Mouse (Mus musculus) cortical plate, adult 2 months (tissue): Measurements from ENCODE around the gene Ldhal6b. TPM values are rescaled to one million over a fixed set of nuclear protein-coding genes. Genes with fewer than 3 reads are reported as not detected.

Experiments used
- H3K27ac ChIP-seq: fragments of 200-500 bp; 2 replicates; pipeline ENCODE4 v1.5.1; 2012; ENCODE audit warnings: low read length, control low read depth, inconsistent platforms; ENCODE audit not compliant: insufficient read depth
- H3K4me1 ChIP-seq: fragments of 200-500 bp; 2 replicates; pipeline ENCODE4 v1.6.1; 2011; ENCODE audit warnings: low read length; ENCODE audit not compliant: control insufficient read depth, insufficient read depth
- H3K4me3 ChIP-seq: fragments of 200-500 bp; 2 replicates; pipeline ENCODE4 v1.5.1; 2011; ENCODE audit warnings: mild to moderate bottlenecking, low read length, control low read depth; ENCODE audit not compliant: insufficient read depth
- CTCF ChIP-seq: fragments of 200-500 bp; IDR thresholded peaks from 2 replicates; pipeline ENCODE4 v1.5.1; 2011; ENCODE audit warnings: mild to moderate bottlenecking, control low read depth, low read length; ENCODE audit not compliant: insufficient read depth; ENCODE audit errors: extremely low read depth
- POLR2A ChIP-seq: fragments of 200-500 bp; IDR thresholded peaks from 2 replicates; pipeline ENCODE4 v1.6.1; 2011; ENCODE audit warnings: mild to moderate bottlenecking, low read length, control low read depth; ENCODE audit not compliant: insufficient read depth; ENCODE audit errors: extremely low read depth
- polyA plus RNA-seq: library from polyadenylated mRNA; depleted of rRNA; stranded (reverse); fragments of >200 nt; gene quantifications from 2 replicates; pipeline ENCODE4 v1.2.3, GENCODE M21; 2012; rRNA removed

Gene Ldhal6b
- polyA plus RNA-seq, 1 experiment, result 0.94 TPM

DNA sequence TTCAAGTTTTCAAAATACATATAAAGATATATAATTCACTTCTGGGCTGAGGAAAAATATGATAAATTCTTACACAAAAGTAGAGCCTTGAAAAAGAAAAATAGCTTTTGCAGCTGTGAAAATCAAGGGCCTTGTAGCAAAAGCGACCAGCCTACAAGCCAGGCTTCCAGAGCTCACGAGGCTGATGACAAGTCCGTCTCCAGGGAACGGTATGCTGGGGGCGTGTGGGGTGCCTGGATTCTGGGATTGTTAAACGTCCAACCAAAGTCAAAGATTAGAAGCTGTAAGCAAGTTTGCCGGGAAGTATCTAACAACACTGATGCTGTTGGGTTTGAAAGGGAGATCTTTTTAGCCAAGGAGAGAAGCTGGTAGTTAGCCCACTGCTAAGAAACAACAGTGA is 47.0 kb downstream of the Ldhal6b start:
- Histone ChIP-seq H3K4me3 (no peak overlapping the region), H3K4me1 (no peaks in the 10 kb centered on the region), H3K27ac (no peak overlapping the region)
- TF ChIP-seq CTCF (no peak), POLR2A (no peak)

DNA sequence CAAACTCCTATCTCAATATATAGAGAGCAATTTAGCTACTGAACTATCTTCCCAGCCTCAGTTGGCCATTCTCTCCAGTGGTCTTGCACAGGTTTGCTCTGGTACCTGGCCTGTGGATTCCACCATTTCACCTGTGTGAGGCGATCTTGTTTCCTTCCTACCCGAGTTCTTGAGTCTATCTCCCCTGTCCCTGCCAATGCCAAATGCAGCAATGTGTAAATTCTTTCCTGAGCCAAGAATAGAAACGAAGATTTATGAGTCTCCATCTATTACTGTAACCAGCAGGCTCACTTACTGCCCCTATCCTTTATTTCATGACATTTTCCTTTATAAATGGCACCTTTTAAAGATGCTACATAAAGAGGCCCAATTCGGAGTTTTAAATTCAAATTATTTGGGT is 47.5 kb downstream of the Ldhal6b start:
- H3K27ac ChIP-seq, result no peak overlapping the region
- no peak overlapping the region for H3K4me3 ChIP-seq
- no peaks in the 10 kb centered on the region for H3K4me1 ChIP-seq
- TF ChIP-seq POLR2A (no peak), CTCF (no peak)

Other genes starting within 250 kb of the Ldhal6b start
- gene Tmem242, start 21.5 kb upstream of the Ldhal6b start, polyA plus RNA-seq, result 33.8 and 39.4 TPM in 2 replicates
- 13.0 and 15.1 TPM in 2 replicates for gene Zdhhc14, start 73.8 kb upstream of the Ldhal6b start, polyA plus RNA-seq